Mouse (Mus musculus) gastrocnemius, adult 2 months (tissue): ENCODE measurements at regions not wholly inside any gene's neighbourhood (a gene's known extent, or its start where the extent isn't known, plus 50 kb on each side); places are given as distances from the start of the nearest gene placed in this dataset.
"Not testable (repeated sequence)": the region's sequence is repeated elsewhere in the genome, so short reads cannot be mapped to it uniquely, and the experiment has no call there.

Experiments
- DNase-seq: peaks from one replicate; pipeline ENCODE4 v3.0.0; 2022
- H3K27ac ChIP-seq: fragments of 200-600 bp; 2 replicates; pipeline ENCODE4 v1.8.1; 2022; ENCODE audit warnings: mild to moderate bottlenecking
- H3K4me3 ChIP-seq: fragments of 200-600 bp; 2 replicates; pipeline ENCODE4 v1.8.1; 2022; ENCODE audit warnings: mild to moderate bottlenecking, moderate library complexity
- CTCF ChIP-seq: fragments of 200-600 bp; IDR thresholded peaks from 2 replicates; pipeline ENCODE4 v1.8.1; 2022; ENCODE audit warnings: antibody characterized with exemption, mild to moderate bottlenecking, moderate library complexity
- intact Hi-C: fragments of 180-260 bp; cut with DNase I; formaldehyde crosslinking; loops from one replicate; pipeline ENCODE4 v1.15.1; 2025

DNA sequence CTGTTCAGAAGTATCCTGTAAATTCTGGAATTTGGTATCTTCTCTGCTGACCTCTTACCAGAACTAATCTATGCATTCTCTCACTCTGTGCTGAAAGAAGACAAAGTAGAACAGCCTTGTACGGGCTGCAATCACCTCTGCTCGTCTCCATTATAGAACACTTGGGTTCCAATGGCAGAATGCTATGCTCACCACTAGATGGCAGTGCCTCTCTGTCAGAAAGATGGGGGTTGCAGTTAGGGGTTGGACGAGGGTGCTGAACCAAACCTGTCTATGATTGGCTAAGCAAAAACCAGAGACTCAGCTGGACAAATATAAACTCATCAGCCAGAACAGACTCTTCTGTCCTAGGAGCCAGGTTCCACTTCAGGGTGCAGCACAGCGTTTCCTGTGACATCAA lies 515.9 kb downstream of the Dad1 start:
- DNase-seq, intact Hi-C loops, H3K27ac ChIP-seq, H3K4me3 ChIP-seq: not testable (repeated sequence)
- TF ChIP-seq CTCF, result peak; percentile 23; the same call in 1 of the 2 replicates

DNA sequence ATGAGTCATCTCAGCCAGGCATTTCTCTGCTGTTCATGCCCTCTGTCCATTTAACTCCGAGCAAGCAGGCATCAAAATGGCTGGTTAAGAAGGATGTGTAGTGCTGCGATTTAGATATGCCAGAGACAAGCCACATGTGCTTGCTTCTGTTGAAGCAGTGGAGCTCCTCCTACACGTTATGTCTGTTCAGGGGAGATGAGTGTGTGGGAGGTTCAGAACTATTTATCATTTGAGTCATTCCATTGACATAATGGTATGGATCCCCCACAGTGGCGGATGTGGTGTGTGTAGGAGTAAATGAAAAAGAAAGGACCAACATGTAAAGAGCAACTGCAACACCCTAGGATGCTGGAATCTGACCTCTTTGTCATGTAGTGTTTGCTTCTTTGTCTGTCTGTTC lies 517.6 kb downstream of the Dad1 start:
- H3K4me3 ChIP-seq, H3K27ac ChIP-seq, intact Hi-C loops, DNase-seq: not testable (repeated sequence)

DNA sequence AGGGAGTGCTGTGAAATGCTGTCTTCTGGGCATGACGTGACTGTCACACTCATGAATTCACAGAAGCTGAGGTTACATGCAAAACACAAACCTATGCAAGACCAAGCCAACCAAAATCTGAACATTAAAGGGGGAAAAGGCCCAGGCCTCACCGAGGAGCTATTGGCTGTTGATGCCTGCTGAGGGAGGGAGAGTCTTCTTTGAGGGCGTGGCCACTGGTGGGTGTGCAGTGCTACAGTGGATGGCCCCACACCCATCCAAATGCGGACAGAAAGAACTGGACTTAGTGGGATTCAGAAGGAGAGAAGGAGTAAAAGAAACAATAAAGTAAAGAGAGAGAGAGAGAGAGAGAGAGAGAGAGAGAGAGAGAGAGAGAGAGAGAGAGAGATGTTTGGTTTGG lies 522.3 kb downstream of the Dad1 start:
- DNase-seq, intact Hi-C loops, H3K27ac ChIP-seq, H3K4me3 ChIP-seq: not testable (repeated sequence)

DNA sequence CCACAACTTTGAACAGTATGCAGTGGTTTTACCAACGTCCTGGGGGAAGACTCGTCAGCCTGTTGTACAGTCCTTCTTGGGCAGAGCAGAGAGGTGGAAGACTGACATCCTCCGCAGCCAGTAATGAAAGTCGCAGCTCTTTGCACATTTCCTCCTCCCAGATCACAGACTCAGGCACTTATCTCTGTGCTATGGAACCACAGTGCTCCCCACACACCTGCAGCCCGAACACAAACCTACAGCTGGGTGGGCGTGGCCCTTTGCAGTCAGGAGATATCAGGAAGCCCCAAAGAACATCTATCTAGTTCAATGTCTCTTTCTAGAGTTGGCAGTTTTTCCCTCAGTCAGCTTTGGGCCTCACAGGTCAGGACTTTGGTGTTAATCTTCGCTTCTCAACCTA lies 524.0 kb downstream of the Dad1 start:
- intact Hi-C loops, result not testable (repeated sequence)

DNA sequence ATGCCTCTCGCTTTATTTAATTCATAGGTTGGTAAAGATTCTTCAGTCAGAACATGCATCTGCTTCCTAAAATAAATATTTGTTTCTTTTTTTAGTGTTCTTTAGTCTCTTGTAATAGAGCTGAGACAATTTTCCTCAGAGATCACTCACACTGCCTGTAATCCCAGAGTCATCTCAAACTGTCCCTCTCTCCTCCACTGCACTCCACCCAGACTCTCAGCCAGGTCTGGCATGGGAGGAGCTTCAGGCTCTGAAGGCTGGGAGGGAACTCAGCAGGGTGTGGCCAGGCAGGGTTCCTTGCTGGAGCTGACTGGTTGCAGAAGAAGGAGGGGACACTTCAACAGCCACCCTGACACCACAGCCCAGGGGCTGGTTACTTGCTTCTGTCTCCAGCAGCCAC lies 524.8 kb downstream of the Dad1 start:
- H3K4me3 ChIP-seq, DNase-seq, H3K27ac ChIP-seq, intact Hi-C loops: not testable (repeated sequence)

More for the DNA sequence above, 524.0 kb downstream of the Dad1 start:
- not testable (repeated sequence) for DNase-seq, H3K4me3 ChIP-seq, H3K27ac ChIP-seq

DNA sequence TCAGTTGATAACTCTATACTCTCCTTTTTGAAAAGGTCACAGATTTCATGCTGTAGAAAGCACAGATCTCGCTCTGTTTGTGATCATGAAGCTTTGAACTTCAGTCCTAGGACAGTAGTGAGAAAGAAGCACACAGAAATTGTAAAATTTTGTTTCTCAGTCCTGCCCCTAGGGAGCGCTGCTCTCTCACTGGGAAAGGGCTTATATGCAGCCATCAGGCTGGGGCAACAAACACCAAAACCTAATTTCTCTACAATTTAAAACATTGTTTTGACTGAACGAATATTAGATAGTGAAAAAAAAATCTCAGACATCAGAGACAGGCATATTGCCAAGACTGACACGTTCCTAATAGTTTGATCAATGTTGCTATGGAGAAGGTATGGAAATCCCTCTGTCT lies 527.0 kb downstream of the Dad1 start:
- H3K4me3 ChIP-seq, intact Hi-C loops, H3K27ac ChIP-seq, DNase-seq: not testable (repeated sequence)

DNA sequence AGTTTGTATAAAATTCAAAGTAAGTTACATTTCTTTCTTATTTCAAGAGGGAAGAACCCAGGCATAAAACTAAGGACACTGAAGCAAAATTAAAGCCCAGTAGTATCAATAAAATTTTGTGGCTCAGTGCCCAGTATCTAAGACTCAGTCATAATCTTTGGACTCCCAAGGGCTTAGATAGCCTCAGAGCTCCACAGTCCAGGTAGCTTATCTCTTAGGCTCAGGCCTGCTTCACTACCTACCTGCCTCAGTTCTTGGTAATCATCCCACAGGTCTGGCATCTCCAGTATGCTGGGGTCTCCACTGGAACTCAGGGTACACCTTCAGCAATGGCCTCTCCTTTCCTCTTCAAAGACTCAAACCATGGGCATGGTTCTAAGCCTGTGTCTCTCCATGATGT lies 530.3 kb downstream of the Dad1 start:
- H3K27ac ChIP-seq, intact Hi-C loops, H3K4me3 ChIP-seq, DNase-seq: not testable (repeated sequence)

DNA sequence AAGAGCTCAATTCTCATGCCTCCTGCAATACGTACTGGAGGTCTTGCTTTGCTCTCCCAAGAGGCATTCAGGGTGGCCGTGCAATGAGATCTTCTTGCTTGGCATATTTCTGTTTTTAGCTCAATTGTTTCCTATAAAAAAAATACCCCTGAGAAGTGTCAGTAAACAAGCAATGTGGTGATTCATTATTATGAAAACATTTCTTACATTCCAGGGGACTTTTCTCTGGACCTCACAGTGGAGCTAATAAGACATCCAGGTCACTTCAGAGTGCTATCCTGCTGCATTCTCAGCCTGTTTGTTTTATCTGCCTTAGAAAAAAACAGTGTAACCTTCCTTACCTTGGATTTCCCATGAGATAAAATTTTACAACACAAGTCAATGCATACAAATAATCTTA lies 532.0 kb downstream of the Dad1 start:
- H3K27ac ChIP-seq, intact Hi-C loops, H3K4me3 ChIP-seq, DNase-seq: not testable (repeated sequence)

DNA sequence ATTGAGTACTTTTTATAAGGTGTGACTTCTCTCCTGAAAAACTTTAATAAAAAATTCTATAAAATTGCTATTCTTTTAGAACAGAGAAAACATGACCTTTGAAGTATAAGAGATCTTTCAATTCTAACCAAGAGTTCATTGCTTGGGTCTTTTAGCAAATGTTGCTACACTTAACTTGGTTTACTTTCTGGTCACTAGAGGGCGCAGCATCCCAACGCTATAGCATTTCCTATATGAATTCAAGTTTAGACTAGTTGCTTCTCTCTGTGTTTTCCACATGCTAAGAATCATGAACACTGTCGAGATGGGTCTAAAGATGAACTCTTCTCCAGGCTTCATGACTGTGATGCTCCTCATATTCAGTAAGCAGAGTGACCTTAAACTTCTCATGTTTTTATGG lies 544.3 kb downstream of the Dad1 start:
- intact Hi-C loops, H3K4me3 ChIP-seq, DNase-seq, H3K27ac ChIP-seq: not testable (repeated sequence)
- peak; percentile 37 for TF ChIP-seq CTCF

DNA sequence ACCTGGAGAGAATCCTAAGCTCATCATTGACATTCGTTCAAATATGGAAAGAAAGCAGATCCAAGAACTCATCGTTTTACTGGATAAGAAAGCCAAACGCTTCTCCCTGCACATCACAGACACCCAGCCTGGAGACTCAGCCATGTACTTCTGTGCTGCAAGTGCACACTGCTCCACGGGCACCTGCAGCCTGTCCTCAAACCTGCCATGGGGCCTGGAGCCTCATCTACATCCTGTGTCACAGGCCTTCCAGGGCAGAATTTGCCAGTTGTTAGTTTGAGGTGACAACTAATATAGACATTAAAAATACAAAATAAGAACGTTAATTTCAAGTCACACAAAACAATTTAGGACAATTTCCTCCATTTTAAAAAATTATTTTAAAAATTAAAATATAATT lies 549.6 kb downstream of the Dad1 start:
- intact Hi-C loops, DNase-seq, H3K27ac ChIP-seq, H3K4me3 ChIP-seq: not testable (repeated sequence)

DNA sequence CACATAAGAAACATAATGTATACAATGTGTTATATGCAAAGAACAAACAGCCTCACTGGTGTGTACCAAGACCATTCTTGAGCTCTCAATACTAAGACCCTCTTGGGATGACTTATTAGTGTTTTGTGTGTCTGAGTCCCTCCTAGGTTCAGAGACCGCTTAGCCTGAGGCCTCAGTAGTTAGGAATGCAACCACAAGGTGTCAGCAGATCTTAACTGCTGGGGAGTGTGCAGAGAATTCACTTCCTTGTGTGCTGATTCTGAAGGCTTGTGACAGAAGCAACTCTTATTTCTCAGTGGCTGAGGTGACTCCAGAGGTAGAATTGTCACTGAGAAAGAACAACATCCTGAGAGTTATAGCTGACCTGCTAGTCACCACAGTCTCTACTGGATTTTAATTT lies 550.3 kb downstream of the Dad1 start:
- H3K4me3 ChIP-seq, H3K27ac ChIP-seq, DNase-seq, intact Hi-C loops: not testable (repeated sequence)

DNA sequence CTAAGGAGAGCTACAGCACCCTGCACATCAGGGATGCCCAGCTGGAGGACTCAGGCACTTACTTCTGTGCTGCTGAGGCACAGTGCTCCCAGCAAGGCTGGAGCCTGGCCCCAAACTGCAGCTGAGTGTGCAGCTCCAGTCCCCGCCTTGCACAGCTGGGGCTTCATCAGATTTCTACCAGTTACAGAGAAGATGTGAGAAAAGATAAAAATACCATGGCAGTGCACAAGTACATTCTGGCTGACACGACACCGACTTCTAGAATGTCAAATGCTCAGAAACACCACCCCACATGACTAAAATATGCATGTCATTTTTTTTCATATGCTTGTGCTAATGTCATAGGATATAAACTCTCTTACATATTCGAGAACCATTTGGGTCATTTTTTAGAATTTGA lies 569.8 kb downstream of the Dad1 start:
- H3K4me3 ChIP-seq, intact Hi-C loops, DNase-seq, H3K27ac ChIP-seq: not testable (repeated sequence)

DNA sequence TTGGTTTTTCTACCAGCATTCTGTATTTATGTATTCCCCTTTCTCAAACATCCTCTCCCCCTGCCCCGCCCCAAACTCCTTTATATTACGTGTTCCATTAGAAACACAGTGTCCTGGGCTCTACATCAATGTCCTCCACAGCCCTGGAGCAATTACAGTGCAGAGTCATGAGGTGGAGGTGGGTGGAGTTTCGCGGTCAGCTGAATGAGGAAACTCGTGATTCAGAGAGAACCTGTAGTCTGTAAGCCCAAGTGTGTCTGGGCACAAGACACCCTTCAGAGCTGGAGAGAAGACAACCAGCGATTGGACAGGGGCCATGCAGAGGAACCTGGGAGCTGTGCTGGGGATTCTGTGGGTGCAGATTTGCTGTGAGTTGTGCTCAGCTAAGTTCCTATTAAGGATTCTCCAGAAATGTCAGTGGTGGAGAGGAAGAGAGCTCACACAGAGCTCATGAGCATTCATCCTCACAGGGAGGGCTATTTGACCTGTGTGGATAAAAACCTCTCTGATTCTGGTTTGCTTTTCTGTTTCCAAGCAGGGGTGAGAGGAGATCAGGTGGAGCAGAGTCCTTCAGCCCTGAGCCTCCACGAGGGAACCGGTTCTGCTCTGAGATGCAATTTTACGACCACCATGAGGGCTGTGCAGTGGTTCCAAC lies 570.4 kb downstream of the Dad1 start:
- DNase-seq, H3K4me3 ChIP-seq, intact Hi-C loops, H3K27ac ChIP-seq: not testable (repeated sequence)

DNA sequence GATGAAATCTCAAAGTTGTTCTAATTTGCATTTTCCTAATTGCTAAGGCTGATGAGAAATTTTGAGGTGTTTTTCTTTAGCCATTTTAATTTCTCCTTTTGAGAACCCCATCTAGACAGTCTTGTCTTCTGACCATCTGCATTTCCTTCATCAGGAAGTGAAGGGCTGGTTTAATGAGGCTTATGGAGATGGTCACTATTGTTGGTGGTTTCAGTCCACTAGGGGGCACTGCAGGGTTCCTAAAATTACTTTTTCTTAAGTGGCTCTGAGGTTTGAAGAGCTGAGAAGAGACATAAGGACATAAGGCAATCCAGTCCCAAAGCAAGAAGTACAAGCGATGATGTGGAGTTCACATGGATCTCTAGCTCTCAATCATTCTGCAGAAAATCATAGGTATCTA lies 571.2 kb downstream of the Dad1 start:
- H3K4me3 ChIP-seq, intact Hi-C loops, H3K27ac ChIP-seq, DNase-seq: not testable (repeated sequence)

DNA sequence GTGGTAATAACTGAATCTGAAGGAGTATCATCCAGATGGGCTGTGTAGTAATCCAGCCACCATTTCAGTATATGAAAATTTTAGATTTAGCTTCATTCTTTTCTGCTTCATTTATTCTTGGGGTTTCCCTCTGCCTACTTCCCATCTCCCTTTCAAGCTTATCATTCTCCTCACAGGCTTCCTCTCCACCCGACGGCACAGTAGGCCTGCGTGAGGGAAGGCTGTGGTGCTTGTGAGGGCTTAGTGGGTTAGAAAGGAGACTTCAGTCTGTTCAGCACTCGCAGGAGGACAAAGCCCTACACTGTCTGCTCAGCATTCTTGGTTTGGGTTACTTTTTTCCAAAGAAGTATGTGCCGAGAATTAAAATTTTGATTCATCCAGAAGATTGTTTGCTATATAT lies 572.6 kb downstream of the Dad1 start:
- H3K27ac ChIP-seq, DNase-seq, intact Hi-C loops, H3K4me3 ChIP-seq: not testable (repeated sequence)
